ENCODE assay signal across 12 mouse cellular contexts in the genomic region with DNA sequence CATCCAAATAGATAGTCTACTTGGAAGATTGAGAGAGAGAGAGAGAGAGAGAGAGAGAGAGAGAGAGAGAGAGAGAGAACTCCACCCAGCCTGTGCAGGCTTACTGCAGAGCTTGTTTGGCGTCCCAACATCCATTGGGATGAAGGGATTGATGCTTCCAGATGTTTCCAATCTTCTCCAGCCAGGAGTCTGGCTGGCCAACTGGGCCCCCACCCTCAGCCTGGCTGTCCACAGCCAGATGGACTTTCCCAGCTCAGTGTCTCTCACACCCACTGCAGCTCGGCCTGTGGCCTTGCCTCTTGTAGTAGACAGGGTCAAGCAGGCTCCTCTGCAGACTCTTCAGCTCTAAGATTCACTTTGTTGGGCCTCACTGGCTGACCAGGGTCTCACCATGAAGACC. TPM values are rescaled to one million over a fixed set of nuclear protein-coding genes. Genes with fewer than 3 reads are reported as not detected.
DNase-seq lines count a peak whose midpoint lies in the region; ATAC-seq and TF ChIP-seq lines count a peak whose summit lies in the region.
"Had no signal": no experiment of that assay in that cellular context is flagged by ENCODE, and none has a peak within 500 bp of the region (broad histone marks: within the 10 kb centered on the region; RNA-seq: fewer than 3 reads in every experiment).

No protein-coding gene starts in this region.

- no peaks in the 10 kb centered on the region for H3K27me3 ChIP-seq in heart, embryonic 10.5 days (ENCODE audit: insufficient read depth, poor library complexity, severe bottlenecking)
- H3K27me3 ChIP-seq in lung, embryonic 14.5 days (ENCODE audit: insufficient read depth, low read length), result no peaks in the 10 kb centered on the region
- H3K27me3 ChIP-seq: liver, embryonic 15.5 days had no signal

- DNase-seq in urinary bladder, postnatal 36 days (ENCODE audit: low spot score in 2 of 2), result peak; percentile 37 to 56
- no peak for DNase-seq in urinary bladder, postnatal 25 days (ENCODE audit: low spot score)
- DNase-seq in heart, embryonic 10.5 days (ENCODE audit: low spot score), result no peak
- peak; percentile 86 for DNase-seq in lung, embryonic 14.5 days
- DNase-seq in layer of hippocampus, adult 9-11 months, result no peak
- DNase-seq in layer of hippocampus, postnatal 36 days, result no peak
- DNase-seq in frontal cortex, postnatal 14 days (ENCODE audit: low spot score in 2 of 2), result no peak
- DNase-seq: adrenal gland, adult 8-10 months; cerebellum, adult 2 months had no signal

- no peaks in the 10 kb centered on the region for H3K9me3 ChIP-seq in heart, embryonic 10.5 days
- no peaks in the 10 kb centered on the region for H3K9me3 ChIP-seq in lung, embryonic 14.5 days (ENCODE audit: low read depth, low read length)
- H3K9me3 ChIP-seq: liver, embryonic 15.5 days had no signal

- H3K27ac ChIP-seq in heart, embryonic 10.5 days, result peak overlapping the region; percentile 81; the same call in 1 of the 2 replicates
- peak overlapping the region; percentile 18; the same call in 1 of the 2 replicates for H3K27ac ChIP-seq in lung, embryonic 14.5 days (ENCODE audit: low read depth)
- H3K27ac ChIP-seq: liver, embryonic 15.5 days had no signal

- TF ChIP-seq CTCF in lung, embryonic 14.5 days (IDR thresholded peaks at IDR 0.05; ENCODE audit: low read depth), result no peak

- 60% methylated on average over 2 of the region's 2 CpGs for WGBS in heart, embryonic 10.5 days
- 50% methylated on average over 2 of the region's 2 CpGs for WGBS in lung, embryonic 14.5 days

- ATAC-seq in lung, embryonic 14.5 days (ENCODE audit: insufficient read depth), result peak; percentile 93

- no peaks in the 10 kb centered on the region for H3K36me3 ChIP-seq in heart, embryonic 10.5 days
- no peaks in the 10 kb centered on the region for H3K36me3 ChIP-seq in lung, embryonic 14.5 days (ENCODE audit: insufficient read depth)
- H3K36me3 ChIP-seq: G1E; liver, embryonic 15.5 days had no signal

- no peak overlapping the region for H3K4me2 ChIP-seq in lung, embryonic 14.5 days
- H3K4me2 ChIP-seq: liver, embryonic 15.5 days had no signal

- peaks cover 48% of the 10 kb centered on the region for H3K4me1 ChIP-seq in heart, embryonic 10.5 days
- H3K4me1 ChIP-seq in lung, embryonic 14.5 days (ENCODE audit: insufficient read depth), result peaks cover 18% of the 10 kb centered on the region
- H3K4me1 ChIP-seq: liver, embryonic 15.5 days had no signal

- no peak overlapping the region for H3K4me3 ChIP-seq in heart, embryonic 10.5 days
- H3K4me3 ChIP-seq in lung, embryonic 14.5 days (ENCODE audit: low read depth, low read length), result no peak overlapping the region
- H3K4me3 ChIP-seq: liver, embryonic 15.5 days had no signal

- no peak overlapping the region for H3K9ac ChIP-seq in lung, embryonic 14.5 days
- H3K9ac ChIP-seq: liver, embryonic 15.5 days had no signal

RNA-seq across cellular contexts. Expression of gene Fbln1, which starts 33.7 kb away (rescaled TPM):
- polyA plus RNA-seq in heart, embryonic 10.5 days (2016; fragmentation: Nextera tagmentation; extraction: Ambion mirVana), result 146 and 177 TPM in 2 replicates
- 277 and 302 TPM in 2 replicates for polyA plus RNA-seq in lung, embryonic 14.5 days (2014; fragmentation: Nextera tagmentation; extraction: Ambion mirVana)
- total RNA-seq in layer of hippocampus, postnatal 36 days (2021), result 10 to 100 TPM in 1 of 2 experiments, 1 to 10 TPM in 1; 9.7 to 16.6 TPM
- polyA plus RNA-seq: G1E had no signal

RNA-seq across cellular contexts. Expression of gene Ribc2, which starts 40.2 kb away (rescaled TPM):
- 0.15 TPM in 1 of 2 replicates, not detected in the other for polyA plus RNA-seq in heart, embryonic 10.5 days (2016; fragmentation: Nextera tagmentation; extraction: Ambion mirVana)
- polyA plus RNA-seq in lung, embryonic 14.5 days (2014; fragmentation: Nextera tagmentation; extraction: Ambion mirVana), result 0.36 and 0.37 TPM in 2 replicates
- under 1 TPM; 0.20 to 0.46 TPM for total RNA-seq in layer of hippocampus, postnatal 36 days (2021)
- total RNA-seq: G1E; hematopoietic stem cell, adult 5-6 weeks had no signal
- polyA plus RNA-seq: G1E; liver, embryonic 15.5 days had no signal

RNA-seq across cellular contexts. Expression of gene Smc1b, which starts 40.3 kb away (rescaled TPM):
- 0.11 and 0.20 TPM in 2 replicates for polyA plus RNA-seq in heart, embryonic 10.5 days (2016; fragmentation: Nextera tagmentation; extraction: Ambion mirVana)
- polyA plus RNA-seq in lung, embryonic 14.5 days (2014; fragmentation: Nextera tagmentation; extraction: Ambion mirVana), result 0.16 and 0.21 TPM in 2 replicates
- not detected for total RNA-seq in layer of hippocampus, postnatal 36 days (2021)
- total RNA-seq: adrenal gland, adult 8-10 months had no signal
- polyA plus RNA-seq: G1E had no signal

Comparison
In these comparisons a context has a peak if more than half of its experiments do, and no peak if none do; other contexts are left out.
1. DNase-seq: peak in urinary bladder, postnatal 36 days (2 of 2) and lung, embryonic 14.5 days (single experiment); none in urinary bladder, postnatal 25 days (single experiment), heart, embryonic 10.5 days (single experiment), layer of hippocampus, adult 9-11 months (single experiment), layer of hippocampus, postnatal 36 days (0 of 2) and frontal cortex, postnatal 14 days (0 of 2).